1 mouse cellular context compared by ENCODE assay signal in the genomic region with DNA sequence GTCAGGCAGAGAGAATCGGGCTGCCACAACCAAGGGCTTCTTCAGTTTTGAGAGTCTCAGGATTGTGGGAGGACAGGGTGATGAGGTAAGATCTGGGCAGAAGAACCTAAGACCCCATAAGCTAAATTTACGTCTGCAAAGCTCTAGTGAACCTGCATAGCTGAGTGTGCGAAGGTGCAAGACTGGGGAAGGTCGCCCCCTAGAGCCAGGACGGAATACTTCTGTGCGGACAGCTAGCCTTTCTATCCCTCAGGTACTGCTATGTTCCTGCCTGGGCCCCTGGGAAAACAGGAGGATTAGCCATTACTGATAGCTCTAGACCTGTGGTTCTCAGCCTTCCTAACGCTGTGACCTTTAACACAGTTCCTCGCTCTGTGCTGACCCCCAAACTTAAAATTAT.
TF ChIP-seq lines count a peak whose summit lies in the region.

No protein-coding gene starts in this region.

TF ChIP-seq in MEL, 35 proteins besides CTCF, POLR2A, EP300 and RAD21 (continued from another document):
- no peak for TF ChIP-seq GATA1 (IDR thresholded peaks at IDR 0.05; ENCODE audit: low read depth, low read length)
- TF ChIP-seq CHD2 (IDR thresholded peaks at IDR 0.05; ENCODE audit: low read length) = no peak
- no peak for TF ChIP-seq CHD1 (IDR thresholded peaks at IDR 0.05; ENCODE audit: low read depth, low read length)
- no peak for TF ChIP-seq BHLHE40 (IDR thresholded peaks at IDR 0.05; ENCODE audit: borderline replicate concordance, low read depth, low read length)
- no peak for TF ChIP-seq POLR2AphosphoS5 (IDR thresholded peaks at IDR 0.05; ENCODE audit: borderline replicate concordance, low read depth, low read length)
- peak; percentile 95 for TF ChIP-seq SMC3 (IDR thresholded peaks at IDR 0.05; ENCODE audit: low read depth, low read length)
- TF ChIP-seq MEF2A (IDR thresholded peaks at IDR 0.05; ENCODE audit: extremely low read depth, insufficient replicate concordance, low read depth, low read length, poor library complexity, severe bottlenecking) = no peak
